Mouse (Mus musculus): ENCODE measurements around the gene Rxra. TPM values are rescaled to one million over a fixed set of nuclear protein-coding genes. Genes with fewer than 3 reads are reported as not detected.
A peak's percentile ranks its signal among the peaks of the same experiment; 100 is the strongest.

Rxra gene
- polyA plus RNA-seq, 1 experiment from 2014 or later = 4.7 TPM

DNA sequence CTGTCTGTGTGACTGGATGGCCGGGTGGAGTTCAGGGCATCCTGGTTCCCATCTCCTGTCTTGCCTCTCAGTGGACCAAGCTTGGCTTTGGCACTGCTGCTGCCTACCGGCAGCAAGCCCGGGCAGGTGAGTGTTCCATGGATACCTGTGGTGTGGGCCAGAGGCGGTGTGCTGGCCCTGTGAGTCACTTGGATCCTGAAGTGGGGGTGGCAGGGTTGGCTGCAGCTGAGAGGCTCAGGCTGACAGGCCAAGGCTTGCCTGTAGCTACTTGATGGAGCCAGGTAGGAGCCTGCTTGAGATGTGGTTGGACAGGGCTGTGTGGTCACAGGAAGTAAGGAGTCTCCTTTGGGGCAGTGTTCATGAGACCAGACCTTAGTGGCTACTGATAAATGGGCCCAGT is 45.4 kb downstream of the Rxra start:
- Histone ChIP-seq H3K27ac (replicated peaks) (no peak overlapping the region), H3K36me3 (replicated peaks) (no peaks in the 10 kb centered on the region), H3K4me3 (replicated peaks) (no peak overlapping the region), H3K9ac (no peak overlapping the region), H3K27me3 (no peaks in the 10 kb centered on the region), H3K4me1 (replicated peaks) (peaks cover 43% of the 10 kb centered on the region), H3K9me3 (replicated peaks) (no peaks in the 10 kb centered on the region), H3K4me2 (no peak overlapping the region)
- WGBS (ENCODE audit: insufficient replicate concordance) = 77% methylated on average over 4 of the region's 4 CpGs
- ATAC-seq (ENCODE audit: insufficient read depth) = no peak

DNA sequence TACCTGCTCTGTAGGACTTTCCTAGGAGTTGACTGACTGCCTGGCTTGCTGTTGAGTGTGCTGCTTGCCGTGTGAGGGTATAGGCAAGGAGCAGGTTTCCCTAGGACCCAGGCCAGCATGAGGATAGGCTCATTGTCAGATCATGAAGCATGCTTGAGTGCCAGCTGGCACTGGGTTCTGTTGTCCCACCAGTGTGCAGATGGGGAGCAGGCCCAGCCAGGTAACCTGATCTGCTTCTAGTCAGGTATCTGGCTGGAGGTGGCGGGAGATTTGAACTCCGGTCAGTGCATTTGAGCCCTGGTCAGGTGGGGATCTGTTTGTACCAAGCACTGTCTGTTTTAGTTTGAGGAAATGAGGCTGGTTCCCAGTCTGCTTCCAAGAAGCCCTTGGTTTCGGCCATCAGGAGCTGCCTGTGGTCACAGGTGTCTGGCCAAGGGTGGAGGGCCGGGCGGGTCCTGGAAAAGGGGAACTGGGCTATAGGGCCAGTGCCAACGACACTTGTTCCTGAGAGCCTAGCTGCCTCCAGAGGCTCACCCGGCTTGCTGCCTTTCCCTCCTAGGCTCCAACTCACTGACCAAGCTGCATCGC is 48.6 kb downstream of the Rxra start:
- Histone ChIP-seq H3K4me3 (replicated peaks) (no peak overlapping the region), H3K27me3 (no peaks in the 10 kb centered on the region), H3K4me2 (no peak overlapping the region), H3K9ac (no peak overlapping the region), H3K36me3 (replicated peaks) (no peaks in the 10 kb centered on the region), H3K27ac (replicated peaks) (no peak overlapping the region), H3K9me3 (replicated peaks) (no peaks in the 10 kb centered on the region), H3K4me1 (replicated peaks) (peaks cover 32% of the 10 kb centered on the region)
- WGBS (ENCODE audit: insufficient replicate concordance) = 66% methylated on average over 9 of the region's 9 CpGs
- no peak for ATAC-seq (ENCODE audit: insufficient read depth)

DNA sequence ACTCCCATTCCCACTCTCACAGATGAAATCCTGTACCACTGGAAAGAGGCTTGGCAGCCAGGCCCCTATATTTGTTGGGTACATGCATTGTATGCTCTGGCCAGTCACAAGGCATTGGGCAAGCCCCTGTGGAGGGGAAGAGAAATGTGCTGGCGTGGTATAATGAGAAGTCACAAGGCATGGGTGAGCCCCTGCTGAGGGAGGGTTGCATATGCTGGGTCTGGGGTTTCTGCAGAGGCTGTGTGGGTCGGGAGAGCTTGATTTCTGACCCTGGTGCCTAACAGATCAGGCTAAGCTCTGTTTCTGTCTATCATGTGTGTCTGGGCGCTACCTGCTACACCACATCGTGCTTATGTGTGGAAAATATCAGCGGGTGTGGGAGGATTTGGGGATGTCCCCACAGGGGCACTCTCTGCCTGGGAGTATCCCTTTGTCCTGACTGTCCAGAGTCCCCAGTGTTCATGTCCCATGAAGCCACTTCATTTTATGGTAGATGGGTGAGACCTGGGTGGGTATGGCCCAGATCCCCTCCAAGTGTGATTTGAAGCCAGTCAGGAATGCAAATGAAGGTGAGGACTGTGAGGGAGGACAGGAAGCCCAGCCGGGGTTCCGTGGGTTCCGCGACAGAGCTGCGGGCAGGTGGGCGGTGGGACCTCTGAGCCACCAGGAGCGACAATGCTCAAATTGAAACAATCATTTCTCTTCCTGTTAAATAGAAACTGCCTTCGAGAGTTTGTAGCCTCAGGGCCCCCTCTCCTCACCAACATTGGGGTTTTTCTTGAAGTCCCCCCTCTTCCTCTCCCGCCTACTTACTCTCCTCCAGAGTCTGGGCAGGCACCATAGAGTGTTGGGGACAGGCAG is 52.0 kb downstream of the Rxra start:
- Histone ChIP-seq H3K4me1 (replicated peaks) (peaks cover 45% of the 10 kb centered on the region), H3K9me3 (replicated peaks) (no peaks in the 10 kb centered on the region)

DNA sequence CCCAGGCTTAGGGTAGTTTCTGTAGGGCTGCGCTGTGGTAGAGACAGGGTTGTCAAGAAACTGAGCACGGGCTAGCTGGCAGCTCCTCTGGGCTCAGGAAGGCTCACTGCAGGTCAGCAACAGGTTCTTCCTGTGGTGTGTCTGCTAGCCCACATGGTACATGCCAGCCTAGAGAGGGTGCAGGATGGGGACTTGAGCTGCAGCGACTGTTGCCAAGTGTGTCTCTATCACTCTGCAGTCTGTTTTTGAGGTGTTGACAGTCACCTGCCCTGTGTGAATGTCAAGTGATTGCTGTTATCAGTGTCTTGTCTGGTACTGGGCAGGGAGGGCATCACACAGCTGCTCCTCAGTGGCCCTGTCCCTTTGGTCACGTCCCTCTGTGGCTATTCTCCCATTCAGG is 52.8 kb downstream of the Rxra start:
- Histone ChIP-seq H3K4me1 (replicated peaks) (peaks cover 52% of the 10 kb centered on the region), H3K27me3 (no peaks in the 10 kb centered on the region)
- 48% methylated on average over 4 of the region's 4 CpGs for WGBS (ENCODE audit: insufficient replicate concordance)

More for the DNA sequence above, 52.0 kb downstream of the Rxra start:
- no peaks in the 10 kb centered on the region for H3K27me3 ChIP-seq
- H3K9ac ChIP-seq = no peak overlapping the region
- ATAC-seq (ENCODE audit: insufficient read depth) = no peak
- H3K4me2 ChIP-seq = no peak overlapping the region
- WGBS (ENCODE audit: insufficient replicate concordance) = 61% methylated on average over 14 of the region's 14 CpGs
- H3K4me3 ChIP-seq (replicated peaks) = no peak overlapping the region
- H3K27ac ChIP-seq (replicated peaks) = no peak overlapping the region
- H3K36me3 ChIP-seq (replicated peaks) = no peaks in the 10 kb centered on the region

DNA sequence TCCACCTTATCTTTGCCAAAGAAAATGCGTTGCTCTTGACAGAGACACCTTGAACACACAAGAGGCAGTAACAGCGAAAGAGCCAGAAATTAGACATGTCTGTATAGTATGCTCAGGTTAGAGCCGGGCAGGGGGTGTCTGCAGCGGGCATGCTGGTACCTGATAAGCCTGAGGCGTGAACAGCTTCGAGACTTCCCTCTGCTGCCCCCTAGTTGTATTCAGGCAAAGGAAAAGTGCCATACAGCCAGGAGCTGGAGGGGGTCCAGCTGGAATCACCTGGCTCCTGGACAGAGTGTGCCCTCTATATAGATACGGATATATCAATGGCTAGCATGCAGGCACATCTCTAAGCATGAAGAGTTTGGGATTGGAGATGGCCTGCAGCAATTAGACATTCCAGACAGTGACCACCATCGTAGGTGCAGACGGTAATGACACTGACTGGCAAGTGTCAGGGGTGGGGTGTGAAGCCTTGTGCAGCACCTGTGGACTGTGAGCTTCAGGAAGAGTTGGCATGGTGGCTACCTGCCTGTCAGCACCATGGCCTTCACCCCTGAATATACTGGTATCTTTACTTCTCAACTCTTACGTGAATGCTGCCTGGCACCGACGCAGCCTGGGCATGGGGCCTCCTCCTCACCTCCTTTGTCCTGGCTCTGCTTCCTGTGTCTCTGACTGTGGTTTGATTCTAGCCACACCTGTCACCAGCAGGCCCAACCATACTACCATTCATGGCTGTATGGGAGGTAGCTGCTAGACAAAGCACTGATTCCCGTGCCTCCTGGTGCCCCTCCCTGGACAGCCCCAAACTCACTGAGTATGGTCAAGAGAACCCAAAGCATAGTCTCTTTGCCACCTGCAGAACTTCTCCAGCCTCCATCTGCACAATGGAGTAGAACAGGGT is 54.0 kb downstream of the Rxra start:
- ATAC-seq (ENCODE audit: insufficient read depth) = peak; percentile 41; the same call in 1 of the 2 replicates
- peaks cover 54% of the 10 kb centered on the region for H3K4me1 ChIP-seq (replicated peaks)
- no peaks in the 10 kb centered on the region for H3K27me3 ChIP-seq
- H3K4me3 ChIP-seq (replicated peaks) = no peak overlapping the region
- H3K4me2 ChIP-seq = no peak overlapping the region
- H3K27ac ChIP-seq (replicated peaks) = no peak overlapping the region
- no peaks in the 10 kb centered on the region for H3K9me3 ChIP-seq (replicated peaks)
- H3K9ac ChIP-seq = no peak overlapping the region
- no peaks in the 10 kb centered on the region for H3K36me3 ChIP-seq (replicated peaks)
- WGBS (ENCODE audit: insufficient replicate concordance) = 49% methylated on average over 13 of the region's 13 CpGs

More for the DNA sequence above, 52.8 kb downstream of the Rxra start:
- H3K9ac ChIP-seq = no peak overlapping the region
- no peak for ATAC-seq (ENCODE audit: insufficient read depth)
- H3K4me2 ChIP-seq = no peak overlapping the region
- no peak overlapping the region for H3K4me3 ChIP-seq (replicated peaks)
- H3K9me3 ChIP-seq (replicated peaks) = no peaks in the 10 kb centered on the region
- H3K36me3 ChIP-seq (replicated peaks) = no peaks in the 10 kb centered on the region
- no peak overlapping the region for H3K27ac ChIP-seq (replicated peaks)

DNA sequence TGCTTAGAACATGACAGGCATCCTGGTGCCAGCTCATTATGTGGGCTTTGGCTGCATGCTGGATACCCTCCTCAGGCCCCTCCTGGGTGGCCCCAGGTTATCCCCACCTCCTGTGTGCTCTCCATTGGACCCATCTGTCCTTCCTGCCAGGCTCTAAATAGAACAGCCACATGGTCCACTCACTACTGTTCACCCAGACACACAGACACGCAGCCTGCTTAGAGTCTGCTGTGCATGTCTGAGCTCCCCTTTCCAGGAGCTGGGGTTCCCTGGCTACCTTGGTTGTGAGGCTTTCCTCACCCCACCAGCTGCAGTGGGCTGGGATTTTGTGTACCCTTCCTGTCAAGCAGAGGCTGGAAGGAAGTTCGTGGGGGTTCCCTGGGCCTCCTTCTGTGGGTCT is 56.8 kb downstream of the Rxra start:
- H3K27me3 ChIP-seq = no peaks in the 10 kb centered on the region
- H3K9me3 ChIP-seq (replicated peaks) = no peaks in the 10 kb centered on the region
- WGBS (ENCODE audit: insufficient replicate concordance) = 38% methylated on average over 2 of the region's 2 CpGs
- no peak for ATAC-seq (ENCODE audit: insufficient read depth)
- H3K4me2 ChIP-seq = no peak overlapping the region
- no peak overlapping the region for H3K4me3 ChIP-seq (replicated peaks)
- peaks cover 49% of the 10 kb centered on the region for H3K4me1 ChIP-seq (replicated peaks)
- no peaks in the 10 kb centered on the region; the same call in 1 of the 2 replicates for H3K36me3 ChIP-seq (replicated peaks)
- H3K9ac ChIP-seq = no peak overlapping the region
- no peak overlapping the region for H3K27ac ChIP-seq (replicated peaks)

DNA sequence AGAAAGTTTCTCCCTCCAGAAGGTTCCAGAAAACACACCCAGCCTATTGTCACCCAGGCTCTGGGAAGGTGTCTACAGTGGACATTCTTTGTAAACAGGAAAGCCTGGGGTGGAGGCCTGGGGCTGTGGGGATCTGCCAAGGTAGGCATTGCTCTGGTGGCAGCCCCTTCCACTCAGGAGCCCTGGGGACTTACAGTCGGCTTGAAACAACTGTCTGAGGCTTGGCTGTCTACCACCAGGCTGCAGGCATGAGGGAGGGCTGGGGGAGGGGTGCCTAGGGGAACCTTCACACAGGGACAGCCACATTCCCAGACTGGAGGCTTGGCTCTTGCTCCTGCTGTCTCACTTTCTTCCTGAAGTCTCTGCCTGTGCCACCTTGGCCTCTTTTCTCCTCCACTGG is 58.1 kb downstream of the Rxra start:
- WGBS (ENCODE audit: insufficient replicate concordance) = 25% methylated on average over 1 of the region's 1 CpGs
- ATAC-seq (ENCODE audit: insufficient read depth) = no peak
- Histone ChIP-seq H3K4me1 (replicated peaks) (peaks cover 42% of the 10 kb centered on the region), H3K9ac (no peak overlapping the region), H3K36me3 (replicated peaks) (no peaks in the 10 kb centered on the region; the same call in 1 of the 2 replicates), H3K27ac (replicated peaks) (no peak overlapping the region), H3K4me3 (replicated peaks) (no peak overlapping the region), H3K4me2 (no peak overlapping the region), H3K9me3 (replicated peaks) (no peaks in the 10 kb centered on the region), H3K27me3 (no peaks in the 10 kb centered on the region)

DNA sequence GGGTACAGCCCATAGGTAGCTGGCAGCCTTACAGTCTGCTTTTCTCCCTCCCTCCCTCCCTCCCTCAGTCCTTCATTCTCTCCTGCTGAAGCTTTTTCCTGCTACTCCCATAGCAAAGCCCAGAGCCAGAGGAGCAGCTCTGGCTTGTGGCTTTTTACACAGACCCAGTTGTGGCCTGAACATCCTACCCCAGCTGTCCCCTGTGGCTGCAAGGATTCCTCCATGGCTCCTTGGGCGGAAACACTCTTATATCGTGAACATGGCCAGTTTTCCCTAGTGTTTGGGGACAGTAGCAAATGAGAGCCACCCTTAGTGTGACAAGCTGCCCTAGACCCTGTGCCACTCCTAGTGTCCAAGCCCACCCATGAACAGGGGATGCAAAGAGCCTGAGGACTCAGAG is 58.6 kb downstream of the Rxra start:
- Histone ChIP-seq H3K9me3 (replicated peaks) (no peaks in the 10 kb centered on the region), H3K27ac (replicated peaks) (no peak overlapping the region), H3K4me3 (replicated peaks) (no peak overlapping the region), H3K27me3 (no peaks in the 10 kb centered on the region), H3K9ac (no peak overlapping the region), H3K4me2 (no peak overlapping the region), H3K4me1 (replicated peaks) (peaks cover 42% of the 10 kb centered on the region), H3K36me3 (replicated peaks) (no peaks in the 10 kb centered on the region; the same call in 1 of the 2 replicates)
- ATAC-seq (ENCODE audit: insufficient read depth) = no peak
- 74% methylated on average over 2 of the region's 2 CpGs for WGBS (ENCODE audit: insufficient replicate concordance)

DNA sequence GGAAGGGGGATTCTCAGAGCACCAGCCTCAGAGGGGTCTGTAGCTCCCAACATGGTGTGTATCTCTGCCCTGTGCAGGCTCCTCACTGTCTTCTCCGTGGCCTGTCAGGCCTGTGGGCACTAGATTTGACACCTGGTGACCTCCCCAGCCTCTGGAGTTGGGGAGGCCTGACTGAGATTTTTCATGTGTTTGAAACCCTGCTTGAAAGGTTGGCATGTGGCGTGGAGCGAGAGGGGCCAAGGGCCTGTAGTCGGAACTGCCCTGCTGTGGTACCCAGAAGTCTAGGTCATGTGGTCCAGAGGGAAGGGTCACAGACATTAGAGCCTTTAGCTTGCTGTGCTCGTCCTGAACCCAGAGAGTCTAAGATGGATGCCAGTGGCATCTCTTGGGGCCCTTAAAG is 60.6 kb downstream of the Rxra start:
- WGBS (ENCODE audit: insufficient replicate concordance) = 71% methylated on average over 5 of the region's 5 CpGs
- H3K4me1 ChIP-seq (replicated peaks) = peaks cover 47% of the 10 kb centered on the region

DNA sequence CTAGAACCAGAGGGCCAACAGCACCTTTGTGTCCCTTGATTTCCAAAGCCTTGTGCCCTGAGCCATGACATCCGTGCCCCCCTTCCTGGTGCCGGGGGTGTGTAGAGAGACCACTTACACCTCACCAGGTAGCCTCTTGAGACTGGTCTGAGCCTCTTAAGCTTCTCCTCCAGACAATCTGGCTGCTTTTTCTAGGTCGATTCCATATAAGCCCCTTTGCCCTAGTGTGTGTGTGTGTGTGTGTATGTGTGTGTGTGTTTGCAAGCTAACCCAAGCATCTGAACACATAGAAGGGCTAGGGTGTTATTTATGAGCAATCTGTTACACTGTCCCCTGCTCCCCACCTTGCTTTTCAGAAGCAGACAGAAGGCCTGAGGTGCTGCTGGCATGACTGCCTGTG is 62.2 kb downstream of the Rxra start:
- H3K27me3 ChIP-seq = no peaks in the 10 kb centered on the region
- H3K9ac ChIP-seq = no peak overlapping the region
- no peak overlapping the region for H3K4me3 ChIP-seq (replicated peaks)
- WGBS (ENCODE audit: insufficient replicate concordance) = 60% methylated on average over 3 of the region's 3 CpGs
- no peak for ATAC-seq (ENCODE audit: insufficient read depth)
- H3K4me1 ChIP-seq (replicated peaks) = peaks cover 35% of the 10 kb centered on the region
- no peaks in the 10 kb centered on the region for H3K9me3 ChIP-seq (replicated peaks)
- peaks cover 11% of the 10 kb centered on the region; the same call in 1 of the 2 replicates for H3K36me3 ChIP-seq (replicated peaks)
- H3K4me2 ChIP-seq = no peak overlapping the region
- no peak overlapping the region for H3K27ac ChIP-seq (replicated peaks)

More for the DNA sequence above, 60.6 kb downstream of the Rxra start:
- Histone ChIP-seq H3K27me3 (no peaks in the 10 kb centered on the region), H3K4me3 (replicated peaks) (no peak overlapping the region), H3K9me3 (replicated peaks) (no peaks in the 10 kb centered on the region), H3K4me2 (no peak overlapping the region), H3K36me3 (replicated peaks) (peaks cover 7% of the 10 kb centered on the region; the same call in 1 of the 2 replicates), H3K27ac (replicated peaks) (no peak overlapping the region), H3K9ac (no peak overlapping the region)
- ATAC-seq (ENCODE audit: insufficient read depth) = no peak

All from liver, embryonic 15.5 days (tissue).